32 mouse cellular contexts compared by ENCODE assay signal in genomic region chr9:117342336-117342735, GRCm38 (mm10).
"Had no signal": no experiment of that assay in that cellular context is flagged by ENCODE, and none has a peak within 500 bp of the region (broad histone marks: within the 10 kb centered on the region; RNA-seq: fewer than 3 reads in every experiment).

No protein-coding gene starts in this region.

- ATAC-seq: liver, embryonic 12.5 days; liver, postnatal 0 days; lung, postnatal 0 days; midbrain, embryonic 13.5 days; midbrain, embryonic 15.5 days; midbrain, embryonic 16.5 days had no signal

- H3K27me3 ChIP-seq: limb, embryonic 12.5 days; limb, embryonic 13.5 days; limb, embryonic 15.5 days; liver, embryonic 12.5 days; liver, embryonic 13.5 days; liver, embryonic 15.5 days; lung, embryonic 15.5 days; megakaryocyte, embryonic 14.5 days; midbrain, embryonic 12.5 days; midbrain, embryonic 13.5 days; midbrain, embryonic 15.5 days; neural tube, embryonic 12.5 days had no signal

- H3K9me3 ChIP-seq: limb, embryonic 10.5 days; limb, embryonic 12.5 days; limb, embryonic 15.5 days; liver, embryonic 12.5 days; liver, embryonic 13.5 days; liver, embryonic 15.5 days; lung, embryonic 15.5 days; midbrain, embryonic 10.5 days; midbrain, embryonic 12.5 days; midbrain, embryonic 13.5 days; midbrain, embryonic 15.5 days; neural tube, embryonic 12.5 days had no signal

- H3K27ac ChIP-seq: limb, embryonic 10.5 days; limb, embryonic 12.5 days; limb, embryonic 13.5 days; limb, embryonic 15.5 days; liver, embryonic 12.5 days; liver, embryonic 13.5 days; liver, embryonic 14.5 days; liver, embryonic 15.5 days; lung, embryonic 15.5 days; macrophage; midbrain, embryonic 10.5 days; midbrain, embryonic 12.5 days; midbrain, embryonic 13.5 days; midbrain, embryonic 15.5 days; neural tube, embryonic 12.5 days had no signal

- DNase-seq: left cerebral cortex, postnatal 4 days; liver; liver, embryonic 13.5 days; liver, postnatal 0 days; lung, adult 18-20 months; lung, adult 2 months; lung, embryonic 14.5 days; lung, postnatal 10 days; lung, postnatal 14 days; lung, postnatal 36 days; lung, postnatal 4 days; midbrain, embryonic 14.5 days had no signal

- H3K4me1 ChIP-seq: limb, embryonic 10.5 days; limb, embryonic 12.5 days; limb, embryonic 13.5 days; limb, embryonic 15.5 days; liver, embryonic 12.5 days; liver, embryonic 13.5 days; liver, embryonic 15.5 days; lung, embryonic 15.5 days; megakaryocyte, embryonic 14.5 days; midbrain, embryonic 10.5 days; midbrain, embryonic 12.5 days; midbrain, embryonic 15.5 days; neural tube, embryonic 12.5 days had no signal

- H3K36me3 ChIP-seq: limb, embryonic 10.5 days; limb, embryonic 12.5 days; limb, embryonic 13.5 days; limb, embryonic 15.5 days; liver, embryonic 12.5 days; liver, embryonic 13.5 days; liver, embryonic 15.5 days; lung, embryonic 15.5 days; midbrain, embryonic 10.5 days; midbrain, embryonic 12.5 days; midbrain, embryonic 13.5 days; midbrain, embryonic 15.5 days; neural tube, embryonic 12.5 days had no signal

- H3K9ac ChIP-seq: limb, embryonic 12.5 days; limb, embryonic 13.5 days; limb, embryonic 15.5 days; liver, embryonic 12.5 days; liver, embryonic 13.5 days; liver, embryonic 14.5 days; liver, embryonic 15.5 days; liver, postnatal 0 days; lung, embryonic 14.5 days; lung, embryonic 15.5 days; midbrain, embryonic 12.5 days; midbrain, embryonic 13.5 days; midbrain, embryonic 15.5 days; neural tube, embryonic 12.5 days had no signal

- H3K4me3 ChIP-seq: limb, embryonic 10.5 days; limb, embryonic 12.5 days; limb, embryonic 13.5 days; limb, embryonic 15.5 days; liver, embryonic 12.5 days; liver, embryonic 13.5 days; liver, embryonic 15.5 days; lung, embryonic 15.5 days; megakaryocyte, embryonic 14.5 days; midbrain, embryonic 10.5 days; midbrain, embryonic 12.5 days; midbrain, embryonic 13.5 days; midbrain, embryonic 15.5 days; myocyte; neural tube, embryonic 12.5 days had no signal

- H3K4me2 ChIP-seq: limb, embryonic 12.5 days; limb, embryonic 13.5 days; limb, embryonic 15.5 days; liver, embryonic 11.5 days; liver, embryonic 12.5 days; liver, embryonic 13.5 days; liver, embryonic 15.5 days; lung, embryonic 14.5 days; lung, embryonic 15.5 days; midbrain, embryonic 11.5 days; midbrain, embryonic 12.5 days; midbrain, embryonic 13.5 days; midbrain, embryonic 15.5 days; neural tube, embryonic 12.5 days had no signal
